Mouse (Mus musculus) thymus, postnatal 14 days (tissue): ENCODE data around the gene Plekhg5.

Source experiments
- DNase-seq: peaks from one replicate; pipeline ENCODE4 v3.0.0; 2021

The Plekhg5 gene

DNA sequence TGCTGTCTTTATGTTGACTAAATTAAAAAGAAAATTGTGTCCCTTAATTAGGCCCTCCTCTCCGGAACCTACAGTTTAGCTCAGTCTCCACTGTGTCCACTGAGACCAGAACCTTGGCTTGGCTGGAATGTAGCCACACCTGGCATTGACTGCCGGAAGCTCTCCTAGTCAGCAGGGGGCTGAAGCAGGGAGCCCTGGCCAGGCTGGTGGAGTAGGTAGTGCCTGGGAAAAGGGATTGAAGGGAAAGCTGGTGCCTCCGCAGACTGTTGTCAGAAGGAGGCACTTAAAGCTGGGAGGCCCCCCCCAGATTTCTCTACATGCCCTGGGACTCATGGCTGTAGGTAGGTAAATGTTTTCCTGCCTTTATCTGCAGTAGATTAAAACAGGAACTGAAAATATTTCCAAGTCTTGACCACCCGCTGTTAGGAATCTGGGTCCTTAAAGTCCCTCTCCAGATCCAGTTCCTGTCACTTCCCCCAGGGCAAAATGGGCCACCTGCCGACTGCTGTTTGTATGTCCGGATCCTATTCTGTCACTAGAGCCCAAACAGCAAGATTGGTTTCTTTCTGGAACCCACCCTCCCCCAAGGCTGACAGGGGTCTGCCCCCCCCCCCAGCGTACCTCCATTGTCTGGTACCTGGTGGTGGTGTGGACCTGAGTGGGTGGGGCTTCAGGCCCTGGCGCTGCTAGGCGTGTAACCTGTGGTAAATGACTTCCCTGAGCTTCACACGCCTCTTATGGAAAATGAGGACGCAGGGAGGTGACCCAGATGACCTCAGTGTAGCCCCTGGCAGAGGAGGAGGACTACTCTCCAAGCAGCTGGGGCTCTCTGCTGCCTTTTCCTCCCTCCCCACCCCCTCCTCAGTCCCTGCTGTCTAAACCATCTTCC is 25.9 kb downstream of the Plekhg5 start:
- no peak for DNase-seq

- no peak for DNase-seq
Measured at GRCm38 (mm10) chr4:152100541-152100940, 28.2 kb downstream of the Plekhg5 start.

- DNase-seq, result no peak
Measured at GRCm38 (mm10) chr4:152101081-152101653, 28.9 kb downstream of the Plekhg5 start.

DNA sequence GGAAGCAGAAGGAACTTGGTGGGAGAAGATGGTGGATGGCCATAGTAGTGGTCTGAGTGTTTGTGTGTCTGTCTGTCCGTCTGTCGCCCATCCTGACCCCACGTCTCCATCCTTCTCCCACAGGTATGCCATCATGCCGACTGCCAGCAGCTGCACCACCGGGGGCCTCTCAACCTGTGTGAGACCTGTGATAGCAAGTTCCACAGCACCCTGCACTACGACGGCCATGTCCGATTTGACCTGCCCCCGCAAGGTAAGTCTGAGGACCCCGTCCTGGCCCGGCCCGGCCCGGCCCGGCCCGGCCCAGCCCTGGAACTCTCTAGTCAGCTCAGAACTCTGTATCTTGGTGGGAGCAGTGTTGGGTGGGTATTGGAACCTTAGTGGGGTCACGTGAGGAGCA is 29.6 kb downstream of the Plekhg5 start:
- DNase-seq, result no peak

DNA sequence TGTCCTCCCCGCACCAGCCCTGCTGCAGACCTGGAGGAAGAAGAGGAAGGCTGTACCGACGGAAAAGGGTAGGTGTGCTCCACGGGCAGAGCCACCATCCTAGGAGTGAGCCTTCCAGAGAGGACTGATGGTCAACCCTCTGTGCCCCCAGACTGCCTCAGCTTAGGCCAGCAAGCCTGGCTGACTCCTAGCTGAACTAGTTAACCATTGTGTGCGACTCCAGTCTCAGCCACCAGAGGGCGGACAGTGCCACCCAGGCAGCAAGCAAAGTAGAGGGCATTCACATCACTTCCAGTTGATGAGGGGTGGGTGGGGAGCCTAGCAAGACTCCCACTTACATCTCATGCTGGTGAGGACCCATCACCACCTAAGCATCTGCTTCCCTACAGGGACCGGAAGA is 30.7 kb downstream of the Plekhg5 start:
- DNase-seq, result peak; percentile 87

DNA sequence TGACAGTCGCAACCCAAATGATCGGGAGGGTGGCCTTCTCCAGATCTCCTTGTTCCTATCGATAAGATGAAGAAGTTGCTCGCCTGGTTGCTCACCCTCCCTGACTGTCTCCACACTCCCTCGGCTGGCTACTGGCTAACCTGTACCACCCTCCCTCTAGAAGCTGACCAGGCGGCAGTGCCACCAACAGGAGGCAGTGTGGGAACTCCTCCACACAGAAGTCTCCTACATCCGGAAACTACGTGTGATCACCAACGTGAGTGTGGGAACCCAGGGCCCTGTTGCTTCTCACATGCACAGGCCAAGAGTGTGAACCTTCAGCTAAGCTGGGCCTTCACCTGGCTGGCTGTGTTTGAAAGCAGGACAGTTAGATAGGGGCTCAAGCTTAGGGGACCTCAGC is 34.4 kb downstream of the Plekhg5 start:
- no peak for DNase-seq

- peak; percentile 42 for DNase-seq
Measured at GRCm38 (mm10) chr4:152107493-152107892, 35.2 kb downstream of the Plekhg5 start.

GRCm38 (mm10) chr4:152107971-152108509 is 35.7 kb downstream of the Plekhg5 start:
- no peak for DNase-seq

DNA sequence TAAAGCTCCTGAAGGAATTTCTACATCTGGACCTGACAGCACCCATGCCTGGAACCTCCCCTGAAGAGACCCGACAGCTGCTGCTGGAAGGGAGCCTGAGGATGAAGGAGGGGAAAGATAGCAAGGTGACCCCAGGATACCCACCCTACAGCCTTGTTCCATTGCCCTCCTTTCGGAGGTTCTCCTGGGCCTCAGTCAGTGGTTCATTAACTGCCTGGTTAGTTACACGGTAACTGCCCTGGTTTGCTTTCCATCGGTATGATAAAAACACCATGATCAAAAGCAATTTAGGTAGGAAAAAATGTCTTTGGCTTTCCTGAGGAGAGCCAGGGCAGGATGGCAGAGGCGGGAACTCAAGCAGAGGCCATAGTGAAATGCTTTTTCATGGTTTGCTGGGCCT is 36.4 kb downstream of the Plekhg5 start:
- DNase-seq, result no peak

- no peak for DNase-seq
Measured at GRCm38 (mm10) chr4:152109509-152109908, 37.2 kb downstream of the Plekhg5 start.

GRCm38 (mm10) chr4:152110689-152111088 is 38.4 kb downstream of the Plekhg5 start:
- DNase-seq, result no peak

GRCm38 (mm10) chr4:152112329-152112728 is 40.0 kb downstream of the Plekhg5 start:
- DNase-seq, result no peak

GRCm38 (mm10) chr4:152114080-152114479 is 41.8 kb downstream of the Plekhg5 start:
- DNase-seq, result no peak

DNA sequence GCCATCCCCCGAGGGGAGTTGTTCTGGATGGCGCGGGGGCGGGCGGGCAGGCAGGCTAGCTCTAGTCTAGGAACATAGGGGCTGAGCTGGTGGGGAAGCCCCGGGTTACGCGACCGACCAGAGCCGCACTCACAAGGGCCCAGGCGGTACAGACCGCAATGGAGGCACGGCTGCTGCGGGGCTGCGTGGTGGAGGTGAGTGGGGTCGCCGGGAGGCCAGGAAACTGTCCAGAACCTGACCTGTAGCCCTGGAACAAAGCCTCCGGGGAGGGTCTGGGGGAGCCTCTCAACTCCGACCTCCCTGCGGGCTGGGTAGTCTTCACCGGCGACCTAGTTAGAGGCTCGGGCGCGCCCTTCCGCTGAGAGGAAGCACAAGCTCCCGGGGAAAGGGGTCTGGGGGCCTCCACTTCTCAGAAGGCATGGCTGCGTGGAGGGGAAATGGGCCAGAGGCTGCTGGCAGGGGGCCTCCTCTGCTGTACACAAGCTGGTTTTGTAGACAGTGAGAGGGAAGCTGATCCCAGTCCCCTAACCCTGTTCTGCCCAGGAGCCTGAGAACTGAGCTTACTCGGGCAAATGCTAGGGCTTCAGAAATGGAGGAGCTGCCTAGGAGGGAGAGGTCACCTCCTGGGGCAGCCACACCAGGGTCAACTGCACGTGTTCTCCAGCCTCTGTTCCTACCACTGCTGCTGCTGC is 43.8 kb downstream of the Plekhg5 start, which contains the start of gene Tnfrsf25:
Gene Tnfrsf25, plus strand, starts transcription at position 14 of the 692 bp plus-strand sequence.
- DNase-seq, result peak; percentile 83

- no peak for DNase-seq
Measured at GRCm38 (mm10) chr4:152117538-152117937, 45.2 kb downstream of the Plekhg5 start.

- DNase-seq, result peak; percentile 67
Measured at GRCm38 (mm10) chr4:152119396-152120292, 47.3 kb downstream of the Plekhg5 start.

DNA sequence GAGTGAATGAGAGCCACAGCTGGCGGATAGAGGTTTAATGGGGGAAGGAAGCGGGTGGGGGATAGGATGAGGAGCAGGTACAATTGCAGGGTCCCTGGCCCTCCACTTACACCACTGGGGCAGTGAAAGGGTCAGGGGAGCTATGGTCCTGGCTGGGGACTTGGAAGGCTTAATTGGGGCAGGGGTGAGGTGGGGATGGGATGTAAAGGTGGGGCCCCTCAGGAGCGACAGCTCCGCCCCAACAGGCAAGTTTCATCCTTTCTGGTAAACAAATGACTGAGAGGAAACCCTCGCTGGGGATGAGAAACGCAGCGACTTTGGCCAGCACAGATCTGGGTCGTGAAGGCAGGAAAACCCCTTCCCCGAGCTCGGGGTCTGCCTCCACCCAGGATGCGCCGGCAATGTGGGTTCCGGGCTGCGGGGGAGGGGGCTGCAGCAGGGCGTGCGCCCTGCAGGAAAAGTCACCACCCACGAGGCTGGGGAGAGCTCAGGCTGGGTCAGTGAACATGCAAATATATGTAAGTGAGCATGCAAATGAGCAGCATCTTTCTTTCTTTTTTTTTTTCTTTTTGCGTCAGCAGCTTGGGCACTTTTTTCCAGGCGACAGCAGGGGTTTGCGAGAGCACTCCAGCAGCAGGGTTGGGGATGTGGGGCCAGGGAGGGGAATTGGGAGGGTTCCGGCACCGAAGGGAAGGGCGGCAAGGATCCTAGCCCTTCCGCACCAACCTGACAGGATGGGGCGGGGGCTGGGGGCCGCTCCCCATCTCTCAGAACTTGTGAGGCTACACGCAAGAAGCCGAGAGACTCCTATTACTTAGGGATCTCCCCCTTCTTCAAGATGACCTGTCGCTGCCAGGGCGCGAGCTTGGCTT is 48.2 kb downstream of the Plekhg5 start:
- DNase-seq, result peak; percentile 69

DNA sequence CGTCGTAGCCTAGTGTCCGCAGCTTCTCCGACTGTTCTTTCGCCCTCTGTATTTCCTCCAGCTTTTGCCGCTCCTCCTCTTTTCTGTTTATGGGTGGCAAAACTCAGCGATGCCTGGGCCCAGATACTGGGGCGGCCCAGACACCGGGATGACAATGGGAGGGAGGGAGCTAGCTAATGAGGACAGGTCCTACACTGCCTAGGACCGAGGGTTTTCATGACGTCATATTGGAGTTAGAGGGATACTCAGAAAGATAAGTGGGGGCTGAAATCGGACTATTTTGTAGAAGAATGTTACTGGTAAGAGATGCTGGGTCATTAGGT is 48.8 kb downstream of the Plekhg5 start:
- DNase-seq, result no peak

DNA sequence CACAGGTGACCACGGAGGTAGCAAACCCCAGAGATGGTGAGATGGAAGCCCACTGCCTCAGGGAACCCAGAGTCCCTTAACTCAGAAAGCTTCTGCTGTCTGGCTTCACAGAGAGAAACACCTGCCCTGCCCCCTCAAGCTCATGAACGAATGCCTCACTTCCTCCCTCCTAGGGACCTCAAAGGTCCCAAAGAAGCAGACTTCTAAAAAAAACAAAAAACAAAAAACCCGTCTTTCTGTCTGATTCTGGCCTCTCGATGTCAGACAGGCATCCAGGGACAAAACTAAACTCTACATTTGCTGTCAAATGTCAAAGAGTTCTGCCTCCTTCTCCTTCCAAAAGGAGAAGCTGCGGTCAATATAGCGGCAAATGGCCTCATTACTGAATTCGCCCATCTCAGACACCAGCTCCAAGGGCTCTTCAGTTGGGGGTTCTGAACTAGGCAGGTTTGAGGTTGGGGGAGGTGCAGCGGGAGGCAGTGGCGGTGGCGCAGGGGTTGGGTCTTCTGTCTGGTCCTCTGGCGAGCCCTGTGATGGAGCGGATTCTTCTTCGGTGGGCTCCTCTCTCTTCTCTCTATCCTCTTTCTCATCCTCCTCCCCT is 52.2 kb downstream of the Plekhg5 start:
- DNase-seq, result peak; percentile 58

GRCm38 (mm10) chr4:152125161-152126025 is 53.1 kb downstream of the Plekhg5 start:
- DNase-seq, result no peak
